18 mouse cellular contexts compared by ENCODE assay signal in genomic region chr5:64023324-64023650, GRCm38 (mm10). TPM values are rescaled to one million over a fixed set of nuclear protein-coding genes. Genes with fewer than 3 reads are reported as not detected.
A peak's percentile ranks its signal among the peaks of the same experiment; 100 is the strongest.
DNase-seq lines count a peak whose midpoint lies in the region; ATAC-seq lines count a peak whose summit lies in the region.
"Had no signal": no experiment of that assay in that cellular context is flagged by ENCODE, and none has a peak within 500 bp of the region (broad histone marks: within the 10 kb centered on the region; RNA-seq: fewer than 3 reads in every experiment).

No protein-coding gene starts in this region.

- H3K9me3 ChIP-seq in forebrain, embryonic 15.5 days, result no peaks in the 10 kb centered on the region
- no peaks in the 10 kb centered on the region for H3K9me3 ChIP-seq in forebrain, embryonic 14.5 days (replicated peaks; ENCODE audit: control insufficient read depth, low read length)
- H3K9me3 ChIP-seq in lung, embryonic 15.5 days, result no peaks in the 10 kb centered on the region
- H3K9me3 ChIP-seq: hindbrain, embryonic 13.5 days; liver, embryonic 12.5 days; stomach, embryonic 15.5 days had no signal

- peak overlapping the region; percentile 20 for H3K27ac ChIP-seq in forebrain, embryonic 15.5 days (replicated peaks)
- H3K27ac ChIP-seq in forebrain, embryonic 14.5 days (ENCODE audit: low read depth, low read length), result no peak overlapping the region
- H3K27ac ChIP-seq in lung, embryonic 15.5 days, result 0 out of 2 replicates have a peak overlapping the region, but pooled peaks have one; percentile 34
- H3K27ac ChIP-seq: hindbrain, embryonic 13.5 days; liver, embryonic 12.5 days; stomach, embryonic 15.5 days had no signal

- no peaks in the 10 kb centered on the region for H3K27me3 ChIP-seq in forebrain, embryonic 15.5 days
- no peaks in the 10 kb centered on the region for H3K27me3 ChIP-seq in forebrain, embryonic 14.5 days (replicated peaks; ENCODE audit: control insufficient read depth, insufficient read depth, low read length)
- H3K27me3 ChIP-seq in lung, embryonic 15.5 days, result no peaks in the 10 kb centered on the region
- H3K27me3 ChIP-seq: hindbrain, embryonic 13.5 days; liver, embryonic 12.5 days; Patski; stomach, embryonic 15.5 days had no signal

- peaks cover 10% of the 10 kb centered on the region for H3K4me1 ChIP-seq in forebrain, embryonic 15.5 days
- no peaks in the 10 kb centered on the region for H3K4me1 ChIP-seq in forebrain, embryonic 14.5 days (ENCODE audit: control insufficient read depth, insufficient read depth, low read length)
- no peaks in the 10 kb centered on the region; the same call in 1 of the 2 replicates for H3K4me1 ChIP-seq in lung, embryonic 15.5 days
- H3K4me1 ChIP-seq: hindbrain, embryonic 13.5 days; liver, embryonic 12.5 days; stomach, embryonic 15.5 days had no signal

- peak; percentile 60; the same call in 1 of the 2 replicates for ATAC-seq in forebrain, embryonic 15.5 days (replicated peaks)
- ATAC-seq in forebrain, embryonic 14.5 days, result no peak
- ATAC-seq in lung, embryonic 15.5 days (ENCODE audit: borderline replicate concordance, extremely low read depth, low FRiP score, low TSS enrichment), result no peak
- peak; percentile 12; the same call in 1 of the 2 replicates for ATAC-seq in granulocyte monocyte progenitor cell, adult 5-6 weeks (replicated peaks; ENCODE audit: poor library complexity, severe bottlenecking)
- ATAC-seq: intestine, postnatal 0 days; liver, embryonic 12.5 days; liver, postnatal 0 days; Patski had no signal

- no peak overlapping the region for H3K9ac ChIP-seq in forebrain, embryonic 15.5 days (replicated peaks)
- H3K9ac ChIP-seq in forebrain, embryonic 14.5 days (ENCODE audit: low read length), result no peak overlapping the region
- H3K9ac ChIP-seq in lung, embryonic 15.5 days, result no peak overlapping the region
- H3K9ac ChIP-seq: hindbrain, embryonic 13.5 days; liver, embryonic 12.5 days; liver, postnatal 0 days; stomach, embryonic 15.5 days had no signal

- H3K4me3 ChIP-seq in forebrain, embryonic 15.5 days, result no peak overlapping the region
- no peak overlapping the region for H3K4me3 ChIP-seq in forebrain, embryonic 14.5 days (ENCODE audit: low read depth, low read length)
- no peak overlapping the region for H3K4me3 ChIP-seq in lung, embryonic 15.5 days
- H3K4me3 ChIP-seq: hindbrain, embryonic 13.5 days; liver, embryonic 12.5 days; stomach, embryonic 15.5 days had no signal

- H3K36me3 ChIP-seq in forebrain, embryonic 15.5 days, result no peaks in the 10 kb centered on the region
- no peaks in the 10 kb centered on the region for H3K36me3 ChIP-seq in forebrain, embryonic 14.5 days (ENCODE audit: control insufficient read depth, insufficient read depth, low read length)
- no peaks in the 10 kb centered on the region for H3K36me3 ChIP-seq in lung, embryonic 15.5 days
- H3K36me3 ChIP-seq: hindbrain, embryonic 13.5 days; liver, embryonic 12.5 days; stomach, embryonic 15.5 days had no signal

- no peak overlapping the region for H3K4me2 ChIP-seq in forebrain, embryonic 15.5 days (replicated peaks)
- no peak overlapping the region for H3K4me2 ChIP-seq in forebrain, embryonic 14.5 days (ENCODE audit: low read length)
- H3K4me2 ChIP-seq in lung, embryonic 15.5 days, result 0 out of 2 replicates have a peak overlapping the region, but pooled peaks have one; percentile 11
- H3K4me2 ChIP-seq: heart, embryonic 11.5 days; hindbrain, embryonic 13.5 days; liver, embryonic 12.5 days; stomach, embryonic 15.5 days had no signal

- DNase-seq in forebrain, embryonic 14.5 days (ENCODE audit: low spot score), result no peak
- peak; percentile 55 for DNase-seq in heart, adult 11 months
- DNase-seq in heart, adult 18-20 months, result no peak
- DNase-seq in lung, postnatal 14 days, result no peak
- DNase-seq: gastrocnemius, postnatal 10 days; heart, postnatal 36 days; kidney, adult 9 months; kidney, postnatal 10 days; liver, postnatal 0 days had no signal

RNA-seq across cellular contexts. Expression of gene Rell1, which starts 54.6 kb away (rescaled TPM):
- 14.0 and 14.1 TPM in 2 replicates for polyA plus RNA-seq in forebrain, embryonic 15.5 days (2015; fragmentation: Nextera tagmentation; extraction: Ambion mirVana)
- polyA plus RNA-seq in forebrain, embryonic 14.5 days (2014; fragmentation: Nextera tagmentation; extraction: Ambion mirVana), result 9.3 and 10.2 TPM in 2 replicates
- 10 to 100 TPM in 1 of 2 experiments, 1 to 10 TPM in 1; 9.4 to 10.0 TPM for total RNA-seq in heart, adult 18-20 months (2021)
- polyA plus RNA-seq in lung, embryonic 15.5 days (2015; fragmentation: Nextera tagmentation; extraction: Ambion mirVana), result 28.2 and 29.3 TPM in 2 replicates
- total RNA-seq in granulocyte monocyte progenitor cell, adult 5-6 weeks (2014; fragmentation: Nextera tagmentation), result 7.3 and 16.2 TPM in 2 replicates
- total RNA-seq in granulocyte monocyte progenitor cell, adult 5-6 weeks (2017), result 9.3 and 12.1 TPM in 2 replicates

Comparison
In these comparisons a context has a peak if more than half of its experiments do, and no peak if none do; other contexts are left out.
1. ATAC-seq: peak in forebrain, embryonic 15.5 days (single experiment) and granulocyte monocyte progenitor cell, adult 5-6 weeks (single experiment); none in forebrain, embryonic 14.5 days (single experiment) and lung, embryonic 15.5 days (single experiment).